Mouse (Mus musculus) brain, embryonic 18.5 days (tissue): ENCODE measurements around the gene Dctn3.

Experiments
- DNase-seq: peaks from one replicate; pipeline ENCODE4 v3.0.0-alpha.2; 2012; ENCODE audit warnings: low read depth, low spot score

Dctn3 gene

DNA sequence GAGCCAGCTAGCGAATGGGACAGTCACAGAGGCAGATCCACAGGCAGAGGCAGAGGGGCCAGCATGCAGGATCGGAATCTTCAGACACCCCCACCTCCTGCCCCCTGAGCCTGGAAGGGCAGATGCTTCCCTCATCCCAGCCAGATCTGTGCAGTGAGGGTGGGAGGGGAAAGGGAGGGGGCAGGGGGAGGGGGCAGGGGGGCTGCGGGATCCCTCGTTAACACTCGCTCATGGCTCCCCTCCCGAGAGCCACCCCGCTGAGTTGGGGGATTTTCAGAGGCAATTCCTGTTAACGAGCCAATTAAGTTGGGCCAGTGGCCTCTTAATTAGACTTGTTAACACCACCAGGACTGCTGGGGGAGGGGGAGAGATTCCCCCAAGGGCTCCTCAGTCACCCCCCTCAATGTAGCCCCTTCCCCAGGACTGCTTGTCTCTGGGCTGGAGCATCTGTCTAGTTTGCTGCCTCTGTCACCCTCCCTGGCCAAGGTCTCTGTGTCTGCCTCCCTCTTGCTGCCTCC lies 50.9 kb downstream of the Dctn3 start:
- DNase-seq: no peak

DNA sequence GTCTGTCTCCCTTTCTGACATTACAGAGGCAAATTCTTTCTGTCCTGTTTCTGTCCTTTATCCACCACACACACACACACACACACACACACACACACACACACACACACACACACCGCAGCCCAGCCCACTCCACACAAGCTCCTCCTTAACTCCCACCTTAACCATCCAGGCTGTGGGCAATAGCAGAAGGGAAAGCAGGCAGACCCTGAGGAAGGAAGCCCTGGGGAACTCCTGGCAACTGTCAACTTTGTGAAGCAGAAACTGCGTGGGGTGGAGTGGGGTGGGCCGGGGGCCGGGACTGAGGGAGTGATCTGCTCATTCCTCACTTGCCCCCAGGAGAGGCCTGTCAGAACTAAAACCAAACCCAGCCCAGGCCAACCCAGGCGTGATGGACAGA lies 51.5 kb downstream of the Dctn3 start:
- DNase-seq: no peak

DNA sequence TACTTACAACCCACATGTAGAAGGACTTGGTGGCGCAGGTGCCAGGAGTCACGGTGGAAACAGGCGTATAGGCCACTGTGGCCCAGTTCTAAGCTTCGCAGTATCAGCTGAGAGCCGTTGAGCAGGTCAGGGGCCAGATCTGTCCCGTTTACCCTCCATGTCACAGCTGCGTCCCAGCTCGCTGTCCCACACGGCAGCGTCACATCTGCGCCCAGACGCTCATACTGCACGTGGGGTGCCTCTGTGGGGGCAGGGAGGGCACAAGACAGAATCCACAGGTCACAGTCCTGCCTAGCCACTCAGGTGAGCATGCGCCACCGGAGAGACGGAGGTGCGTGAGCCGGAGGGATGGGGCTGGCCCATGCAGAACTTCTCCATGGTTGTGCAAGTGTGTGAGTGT lies 52.1 kb downstream of the Dctn3 start:
- no peak for DNase-seq

DNA sequence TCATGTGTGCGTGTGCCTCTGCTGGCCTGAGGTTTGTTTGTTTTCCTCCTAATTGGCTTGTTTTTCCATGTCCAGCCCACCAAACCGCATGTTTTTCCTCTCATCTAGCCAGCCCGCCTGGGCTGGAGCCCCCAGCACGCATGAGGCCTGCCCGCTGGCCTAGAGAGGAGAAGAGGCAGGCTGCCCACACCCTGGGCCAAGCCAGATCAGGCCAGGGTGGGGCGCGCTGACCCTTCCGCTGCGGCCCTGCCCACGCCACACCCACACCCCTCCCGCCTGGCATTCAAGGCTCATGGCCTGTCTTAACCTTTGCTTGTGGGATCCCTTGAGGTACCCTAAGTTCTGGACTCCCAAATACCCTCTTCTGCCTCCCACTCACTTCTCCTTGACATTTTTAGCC lies 56.3 kb downstream of the Dctn3 start:
- DNase-seq: no peak

DNA sequence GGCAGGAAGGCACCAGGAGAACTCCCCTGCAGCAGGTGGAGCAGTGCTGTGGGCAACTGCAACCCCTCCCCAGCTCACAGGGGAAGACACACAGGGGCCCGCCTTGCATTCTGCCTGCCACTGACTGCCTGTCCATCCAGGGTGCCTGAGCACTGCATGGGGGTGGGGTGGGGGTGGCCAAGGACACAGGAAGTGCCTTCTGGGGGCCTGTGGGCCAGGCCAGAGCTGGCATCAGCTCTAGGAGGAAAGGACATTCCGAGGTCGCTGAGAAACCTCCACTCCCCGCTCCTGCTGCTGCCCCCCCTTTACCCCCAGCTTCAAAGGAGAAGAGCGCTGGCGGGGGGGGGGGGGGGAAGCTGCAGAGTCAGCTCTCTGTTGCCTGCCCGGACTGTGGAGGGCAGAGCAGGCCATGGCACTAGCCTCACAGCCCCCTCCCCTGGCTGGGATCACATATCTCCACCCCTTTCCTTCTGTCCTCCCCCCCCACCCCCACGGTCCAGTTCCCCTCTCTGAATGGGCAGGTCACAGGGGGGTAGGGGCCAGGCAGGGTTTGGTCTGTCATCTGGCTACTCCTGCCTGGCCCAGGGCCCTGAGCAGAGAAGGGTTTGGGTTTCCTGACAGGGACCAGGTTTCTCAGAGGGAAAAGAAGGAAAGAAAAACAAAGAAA lies 57.8 kb downstream of the Dctn3 start:
- DNase-seq: no peak
